Mouse (Mus musculus) CH12.LX (cell line): ENCODE measurements around the gene Gpank1. TPM values are rescaled to one million over a fixed set of nuclear protein-coding genes. Genes with fewer than 3 reads are reported as not detected.
A peak's percentile ranks its signal among the peaks of the same experiment; 100 is the strongest.

ENCODE experiments used
- DNase-seq: peaks from one replicate; pipeline ENCODE4 v3.0.0-alpha.2; 2013; ENCODE audit errors: extremely low read depth
- H3K27ac ChIP-seq: 2 replicates; pipeline ENCODE4 v1.5.1; 2012; ENCODE audit warnings: low read depth, mild to moderate bottlenecking, control low read depth, moderate library complexity; ENCODE audit not compliant: insufficient read depth
- H3K27me3 ChIP-seq: replicated peaks from 2 replicates; pipeline ENCODE3; 2012; ENCODE audit warnings: inconsistent platforms
- H3K36me3 ChIP-seq, 2 experiments: replicated peaks in 1 of 2; 2 replicates each; pipeline versions ENCODE3 to v1.6.1; 2012; ENCODE audit warnings: inconsistent platforms in 1 of 2, low read length in 1 of 2, mild to moderate bottlenecking in 1 of 2, mixed read lengths in 1 of 2, moderate library complexity in 1 of 2; ENCODE audit not compliant: control insufficient read depth in 1 of 2, insufficient read depth in 1 of 2
- H3K4me1 ChIP-seq, 2 experiments: 2 replicates each; pipeline ENCODE4 v1.6.1; 2012; ENCODE audit warnings: inconsistent platforms in 1 of 2, moderate library complexity in 1 of 2; ENCODE audit not compliant: insufficient read depth in 2 of 2, control insufficient read depth in 1 of 2
- H3K4me2 ChIP-seq: 2 replicates; pipeline ENCODE4 v1.6.1; 2012; ENCODE audit warnings: low read depth, mild to moderate bottlenecking, control low read depth; ENCODE audit not compliant: poor library complexity, insufficient read depth, severe bottlenecking
- H3K4me3 ChIP-seq, 3 experiments: fragments of 150-350 bp in 1 of 3; sonication (generic) in 1 of 3; replicated peaks in 1 of 3; 2 replicates each; pipeline versions ENCODE3 to v1.5.1; 2011 to 2012; ENCODE audit warnings: low read depth in 2 of 3, low read length in 2 of 3, mild to moderate bottlenecking in 2 of 3, moderate library complexity in 2 of 3, control low read depth in 1 of 3, improper control_type of control experiment in 1 of 3, inconsistent platforms in 1 of 3, mixed read lengths in 1 of 3; ENCODE audit not compliant: poor library complexity in 1 of 3
- H3K79me2 ChIP-seq: replicated peaks from 2 replicates; pipeline ENCODE4 v1.6.1; 2012; ENCODE audit warnings: mild to moderate bottlenecking, moderate library complexity; ENCODE audit not compliant: control insufficient read depth, poor library complexity, insufficient read depth, severe bottlenecking; ENCODE audit errors: extremely low read depth
- H3K9ac ChIP-seq: 2 replicates; pipeline ENCODE4 v1.6.1; 2012; ENCODE audit warnings: low read depth, mild to moderate bottlenecking, control low read depth, moderate library complexity; ENCODE audit not compliant: insufficient read depth
- H3K9me3 ChIP-seq: replicated peaks from 2 replicates; pipeline ENCODE3; 2012; ENCODE audit warnings: low read length, inconsistent platforms, mixed read lengths
- BHLHE40 ChIP-seq: IDR thresholded peaks from 2 replicates; pipeline ENCODE4 v1.6.1; 2011; ENCODE audit warnings: mild to moderate bottlenecking, low read depth, low read length, improper control_type of control experiment
- CHD2 ChIP-seq: IDR thresholded peaks from 2 replicates; pipeline ENCODE4 v1.6.1; 2011; ENCODE audit warnings: low read length, improper control_type of control experiment
- CTCF ChIP-seq, 2 experiments: IDR thresholded peaks in 1 of 2; conservative IDR thresholded peaks in 1 of 2; 2 replicates each; pipeline ENCODE4 v1.5.1; 2011 to 2012; ENCODE audit warnings: low read depth in 2 of 2, low read length in 2 of 2, improper control_type of control experiment in 1 of 2, inconsistent platforms in 1 of 2, mild to moderate bottlenecking in 1 of 2, moderate library complexity in 1 of 2
- ELF1 ChIP-seq: IDR thresholded peaks from 2 replicates; pipeline ENCODE4 v1.6.1; 2014; ENCODE audit warnings: low read depth, mild to moderate bottlenecking, inconsistent platforms, low read length, improper control_type of control experiment
- EP300 ChIP-seq: IDR thresholded peaks from 2 replicates; pipeline ENCODE4 v1.6.1; 2011; ENCODE audit warnings: low read length, improper control_type of control experiment
- ETS1 ChIP-seq: conservative IDR thresholded peaks from 2 replicates; pipeline ENCODE4 v1.6.1; 2012; ENCODE audit warnings: low read depth, mild to moderate bottlenecking, inconsistent platforms, low read length, improper control_type of control experiment, moderate library complexity
- HCFC1 ChIP-seq: IDR thresholded peaks from 2 replicates; pipeline ENCODE4 v1.6.1; 2012; ENCODE audit warnings: low read depth, mild to moderate bottlenecking, inconsistent platforms, low read length, improper control_type of control experiment
- IRF4 ChIP-seq: IDR thresholded peaks from 2 replicates; pipeline ENCODE4 v1.6.1; 2014; ENCODE audit warnings: low read depth, mild to moderate bottlenecking, inconsistent platforms, low read length, improper control_type of control experiment
- JUN ChIP-seq: IDR thresholded peaks from 2 replicates; pipeline ENCODE4 v1.6.1; 2011; ENCODE audit warnings: low read depth, mild to moderate bottlenecking, low read length, improper control_type of control experiment, moderate library complexity; ENCODE audit not compliant: insufficient read depth
- JUND ChIP-seq: conservative IDR thresholded peaks from 2 replicates; pipeline ENCODE4 v1.6.1; 2011; ENCODE audit warnings: low read depth, low read length, improper control_type of control experiment
- KAT2A ChIP-seq: IDR thresholded peaks from 2 replicates; pipeline ENCODE4 v1.6.1; 2012; ENCODE audit warnings: low read length, improper control_type of control experiment, inconsistent platforms; ENCODE audit not compliant: insufficient replicate concordance
- MAFK ChIP-seq: IDR thresholded peaks from 2 replicates; pipeline ENCODE4 v1.6.1; 2011; ENCODE audit warnings: low read length, improper control_type of control experiment; ENCODE audit not compliant: insufficient replicate concordance
- MAX ChIP-seq: IDR thresholded peaks from 2 replicates; pipeline ENCODE4 v1.6.1; 2011; ENCODE audit warnings: low read length, improper control_type of control experiment
- MAZ ChIP-seq: IDR thresholded peaks from 2 replicates; pipeline ENCODE4 v1.6.1; 2012; ENCODE audit warnings: low read depth, mild to moderate bottlenecking, inconsistent platforms, low read length, improper control_type of control experiment, moderate library complexity
- MYC ChIP-seq: IDR thresholded peaks from 2 replicates; pipeline ENCODE4 v1.6.1; 2011; ENCODE audit warnings: low read depth, mild to moderate bottlenecking, improper control_type of control experiment, low read length
- NRF1 ChIP-seq: IDR thresholded peaks from 2 replicates; pipeline ENCODE4 v1.6.1; 2014; ENCODE audit warnings: low read depth, mild to moderate bottlenecking, inconsistent platforms, low read length, improper control_type of control experiment, moderate library complexity
- PAX5 ChIP-seq: IDR thresholded peaks from 2 replicates; pipeline ENCODE4 v1.6.1; 2012; ENCODE audit warnings: low read length, inconsistent platforms, mixed read lengths
- POLR2A ChIP-seq: IDR thresholded peaks from 2 replicates; pipeline ENCODE4 v1.6.1; 2011; ENCODE audit warnings: low read depth, mild to moderate bottlenecking, improper control_type of control experiment, low read length
- POLR2AphosphoS2 ChIP-seq: IDR thresholded peaks from 2 replicates; pipeline ENCODE4 v1.6.1; 2011; ENCODE audit warnings: low read depth, low read length, improper control_type of control experiment
- RAD21 ChIP-seq: IDR thresholded peaks from 2 replicates; pipeline ENCODE4 v1.6.1; 2011; ENCODE audit warnings: low read depth, mild to moderate bottlenecking, low read length, improper control_type of control experiment, moderate library complexity
- RCOR1 ChIP-seq: conservative IDR thresholded peaks from 2 replicates; pipeline ENCODE4 v1.6.1; 2012; ENCODE audit warnings: low read depth, mild to moderate bottlenecking, inconsistent platforms, low read length, improper control_type of control experiment
- SIN3A ChIP-seq: IDR thresholded peaks from 2 replicates; pipeline ENCODE4 v1.6.1; 2012; ENCODE audit warnings: low read length, improper control_type of control experiment, inconsistent platforms
- SMC3 ChIP-seq: IDR thresholded peaks from 2 replicates; pipeline ENCODE4 v1.6.1; 2011; ENCODE audit warnings: low read depth, low read length, improper control_type of control experiment
- TBP ChIP-seq: conservative IDR thresholded peaks from 2 replicates; pipeline ENCODE4 v1.6.1; 2011; ENCODE audit warnings: low read depth, low read length, improper control_type of control experiment
- TCF12 ChIP-seq: IDR thresholded peaks from 2 replicates; pipeline ENCODE4 v1.6.1; 2014; ENCODE audit warnings: low read depth, mild to moderate bottlenecking, inconsistent platforms, low read length, improper control_type of control experiment
- USF1 ChIP-seq: IDR thresholded peaks from 2 replicates; pipeline ENCODE4 v1.6.1; 2014; ENCODE audit warnings: low read depth, mild to moderate bottlenecking, inconsistent platforms, low read length, improper control_type of control experiment
- USF2 ChIP-seq: conservative IDR thresholded peaks from 2 replicates; pipeline ENCODE4 v1.6.1; 2011; ENCODE audit warnings: low read depth, low read length, improper control_type of control experiment
- ZC3H11A ChIP-seq: IDR thresholded peaks from 2 replicates; pipeline ENCODE4 v1.6.1; 2012; ENCODE audit warnings: low read depth, mild to moderate bottlenecking, inconsistent platforms, low read length, improper control_type of control experiment
- ZKSCAN1 ChIP-seq: IDR thresholded peaks from 2 replicates; pipeline ENCODE4 v1.6.1; 2012; ENCODE audit warnings: low read depth, inconsistent platforms, low read length, improper control_type of control experiment, borderline replicate concordance
- ZMIZ1 ChIP-seq: IDR thresholded peaks from 2 replicates; pipeline ENCODE4 v1.6.1; 2012; ENCODE audit warnings: low read depth, mild to moderate bottlenecking, inconsistent platforms, low read length, improper control_type of control experiment
- ZNF384 ChIP-seq: IDR thresholded peaks from 2 replicates; pipeline ENCODE4 v1.6.1; 2012; ENCODE audit warnings: low read depth, low read length, improper control_type of control experiment, inconsistent platforms
- dilution Hi-C: fragments of 300-500 bp; cut with MboI; formaldehyde crosslinking; loops from 2 replicates; pipeline ENCODE4 v1.14.3; 2020; ENCODE audit warnings: low sequenced_read_pairs; ENCODE audit not compliant: extremely low pct_unique_long_range_greater_than_20kb, extremely low pct_ligation_motif_present
- in situ Hi-C: fragments of 300-500 bp; cut with MboI; formaldehyde crosslinking; loops from 3 replicates; pipeline ENCODE4 v1.14.3; 2019; ENCODE audit warnings: low sequenced_read_pairs, low pct_ligation_motif_present, low pct_unique_long_range_greater_than_20kb, mixed read lengths
- polyA plus RNA-seq: library from polyadenylated mRNA; unstranded; fragments of >175 nt; gene quantifications from 2 replicates; pipeline ENCODE4 v1.2.1, GENCODE M21; 2012; ENCODE audit warnings: low read depth; ENCODE audit not compliant: insufficient read length
- total RNA-seq, 2 experiments: library from RNA; depleted of rRNA; stranded (reverse); fragments of 300-350 nt in 1 of 2; fragments of >200 nt in 1 of 2; gene quantifications; 2 replicates each; pipeline ENCODE4 v1.2.3; 2012 to 2014

Gpank1 gene
- total and polyA plus RNA-seq, 3 experiments, result 32.6 to 43.0 (median 33.6) TPM

DNA sequence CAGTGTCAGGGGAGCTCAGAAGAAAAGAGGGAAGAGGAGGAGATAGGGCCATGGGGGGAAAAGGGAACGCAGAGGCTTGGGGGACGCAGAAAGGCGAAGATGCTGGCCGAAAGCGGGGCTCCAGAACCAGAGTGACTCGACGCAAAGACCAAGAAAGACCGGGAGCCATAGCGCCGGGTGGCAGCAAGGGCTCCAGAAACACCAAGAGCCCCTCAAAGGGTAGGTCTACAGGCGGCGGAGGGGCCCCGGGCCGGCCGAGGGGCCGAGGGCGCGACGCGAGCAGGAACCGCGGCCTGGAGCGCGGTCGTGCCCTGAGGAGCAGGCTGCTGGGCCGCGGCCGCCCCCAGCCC lies 42.9 kb downstream of the Gpank1 start:
- Histone ChIP-seq H3K27me3 (no peaks in the 10 kb centered on the region), H3K79me2 (peaks cover 59% of the 10 kb centered on the region), H3K9ac (peak overlapping the region; percentile 95), H3K4me1 (peaks cover 6 to 38% of the 10 kb centered on the region in 2 experiments), H3K4me3 (peak overlapping the region; percentile 88 to 97 (median 92)), H3K9me3 (no peaks in the 10 kb centered on the region), H3K36me3 (peaks cover 29 to 44% of the 10 kb centered on the region in 2 experiments), H3K27ac (peak overlapping the region; percentile 35; the same call in 1 of the 2 replicates), H3K4me2 (peak overlapping the region; percentile 76; the same call in 1 of the 2 replicates)
- dilution Hi-C loops, result no loop called here
- TF ChIP-seq ZNF384 (no peak), ZC3H11A (no peak), TBP (no peak)
- no peak for DNase-seq
- in situ Hi-C loops, result no loop called here

DNA sequence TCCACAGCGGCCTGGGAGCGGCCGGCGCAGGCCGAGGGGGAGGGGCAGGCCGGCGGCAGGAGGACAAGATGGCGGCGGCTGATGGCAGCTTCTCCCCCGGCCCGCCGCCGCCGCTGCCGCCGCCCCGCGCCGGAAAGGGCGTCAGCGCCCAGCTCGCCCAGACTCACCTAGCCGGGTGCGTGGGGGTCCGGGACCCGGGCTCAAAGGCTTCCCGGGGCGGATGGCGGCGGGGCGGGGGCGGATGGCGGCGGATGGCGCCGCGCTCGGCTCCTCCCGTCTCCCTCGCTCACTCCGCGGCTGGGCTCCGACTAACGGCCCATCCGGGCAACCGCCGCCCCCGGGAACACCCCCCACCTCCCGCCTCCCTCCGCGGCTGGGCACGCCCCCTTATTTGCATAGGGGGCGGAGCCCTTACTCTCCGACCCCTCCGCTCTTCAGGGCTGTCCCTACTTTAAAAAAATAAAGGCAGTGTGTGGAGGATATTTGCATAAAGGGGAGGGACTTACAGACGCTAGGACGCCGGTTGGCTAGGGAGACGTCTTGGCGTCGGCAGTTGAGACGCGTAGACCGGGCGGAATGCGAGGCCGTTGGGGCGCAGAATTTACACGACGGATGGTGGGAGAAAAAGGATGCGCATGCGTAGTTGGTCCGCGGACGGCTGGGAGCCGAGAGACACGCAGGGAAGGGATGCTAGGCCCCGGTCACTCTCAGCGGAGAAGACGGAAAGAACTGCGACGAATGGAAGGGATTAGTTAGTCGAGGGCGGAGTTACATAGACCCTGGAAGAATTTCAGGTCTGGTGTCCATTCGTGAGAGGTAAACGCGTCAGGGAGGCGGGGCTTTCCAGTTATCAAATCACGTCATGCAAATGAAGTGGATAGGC lies 43.6 kb downstream of the Gpank1 start, which contains the start of gene Prrc2a:
Gene Prrc2a (minus strand): TSS at position 330 of the 883 bp plus-strand sequence.
- dilution Hi-C loops (no loop called here), in situ Hi-C loops (no loop called here)
- Histone ChIP-seq H3K9me3 (no peaks in the 10 kb centered on the region), H3K4me2 (peak within 1 kb of the TSS; percentile 84), H3K27ac (peak within 1 kb of the TSS; percentile 97), H3K9ac (peak within 1 kb of the TSS; percentile 95), H3K4me1 (peaks cover 6 to 38% of the 10 kb centered on the region in 2 experiments), H3K79me2 (peaks cover 52% of the 10 kb centered on the region), H3K36me3 (peaks cover 22 to 38% of the 10 kb centered on the region in 2 experiments), H3K27me3 (no peaks in the 10 kb centered on the region), H3K4me3 (peak within 1 kb of the TSS; percentile 88 to 97 (median 92))
- peak; percentile 99 for DNase-seq
- TF ChIP-seq MYC (no peak; the same call in 1 of the 2 replicates), SMC3 (no peak), JUN (no peak), CTCF (conservative IDR thresholded peaks at IDR 0.05 in 1 of 2, IDR thresholded peaks at IDR 0.05 in 1 of 2; ENCODE audit: low read depth in 2 of 2, low read length in 2 of 2) (no peak), USF1 (no peak), MAX (peak; percentile 33; the same call in 1 of the 2 replicates), POLR2A (peak; percentile 78; the same call in 1 of the 2 replicates), IRF4 (no peak; the same call in 1 of the 2 replicates), HCFC1 (peak; percentile 85), NRF1 (peak; percentile 94), POLR2AphosphoS2 (0 out of 2 replicates have a peak, but pooled peaks have one; percentile 37), PAX5 (no peak), MAZ (peak; percentile 94), JUND (no peak), USF2 (no peak), KAT2A (peak; percentile 78), ZNF384 (peak; percentile 94), RCOR1 (no peak), ELF1 (peak; percentile 68; the same call in 1 of the 2 replicates), BHLHE40 (peak; percentile 11; the same call in 1 of the 2 replicates), MAFK (no peak), ZMIZ1 (peak; percentile 90), ETS1 (no peak), RAD21 (no peak), ZC3H11A (no peak), CHD2 (no peak), EP300 (no peak), SIN3A (peak; percentile 75), TCF12 (peak; percentile 77), ZKSCAN1 (no peak)
